Mouse (Mus musculus): ENCODE measurements around the gene Pik3cg.

- TF ChIP-seq CTCF (IDR thresholded peaks at IDR 0.05; ENCODE audit: low read depth, low read length), result no peak
- TF ChIP-seq POLR2A (IDR thresholded peaks at IDR 0.05; ENCODE audit: extremely low read depth, insufficient read depth, low read length), result no peak
Measured at GRCm38 (mm10) chr12:32190927-32191326, 17.5 kb downstream of the Pik3cg start.

Data from liver, adult 2 months (tissue).